Mouse (Mus musculus): Measurements from ENCODE around the gene Pld2.

DNA sequence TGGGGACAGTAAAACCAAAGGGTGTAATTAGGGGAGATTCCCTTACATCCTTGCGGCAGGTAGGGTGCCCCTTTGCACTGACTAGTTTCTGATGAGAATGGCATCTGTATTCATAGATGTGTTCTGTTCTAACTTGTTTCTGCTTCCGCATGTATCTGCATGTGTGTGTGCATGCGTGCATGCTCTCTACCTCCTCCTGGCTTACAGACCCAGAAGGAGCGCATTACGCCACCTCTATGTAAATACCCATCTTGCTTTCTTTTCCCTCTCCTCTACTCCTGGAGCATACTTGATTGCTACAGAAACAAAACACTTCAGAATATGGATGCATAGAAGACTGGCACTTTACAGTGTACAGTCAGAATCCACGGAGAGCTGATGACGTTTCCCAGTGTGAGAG, 43.9 kb downstream of the Pld2 start:
- TF ChIP-seq CTCF (IDR thresholded peaks at IDR 0.05; ENCODE audit: borderline replicate concordance, extremely low read depth, insufficient read depth, insufficient read length) (no peak), POLR2A (IDR thresholded peaks at IDR 0.05; ENCODE audit: borderline replicate concordance, extremely low read depth, insufficient read depth, insufficient read length, poor library complexity, severe bottlenecking) (no peak)

All from brain, embryonic 14.5 days (tissue).